Mouse (Mus musculus) CH12.LX (cell line): ENCODE data around the gene Tmeff1. TPM values are rescaled to one million over a fixed set of nuclear protein-coding genes. Genes with fewer than 3 reads are reported as not detected.

ENCODE experiments used
- DNase-seq: peaks from one replicate; pipeline ENCODE4 v3.0.0-alpha.2; 2013; ENCODE audit errors: extremely low read depth
- H3K27ac ChIP-seq: 2 replicates; pipeline ENCODE4 v1.5.1; 2012; ENCODE audit warnings: low read depth, mild to moderate bottlenecking, control low read depth, moderate library complexity; ENCODE audit not compliant: insufficient read depth
- H3K27me3 ChIP-seq: replicated peaks from 2 replicates; pipeline ENCODE3; 2012; ENCODE audit warnings: inconsistent platforms
- H3K36me3 ChIP-seq, 2 experiments: replicated peaks in 1 of 2; 2 replicates each; pipeline versions ENCODE3 to v1.6.1; 2012; ENCODE audit warnings: inconsistent platforms in 1 of 2, low read length in 1 of 2, mild to moderate bottlenecking in 1 of 2, mixed read lengths in 1 of 2, moderate library complexity in 1 of 2; ENCODE audit not compliant: control insufficient read depth in 1 of 2, insufficient read depth in 1 of 2
- H3K4me1 ChIP-seq, 2 experiments: 2 replicates each; pipeline ENCODE4 v1.6.1; 2012; ENCODE audit warnings: inconsistent platforms in 1 of 2, moderate library complexity in 1 of 2; ENCODE audit not compliant: insufficient read depth in 2 of 2, control insufficient read depth in 1 of 2
- H3K4me2 ChIP-seq: 2 replicates; pipeline ENCODE4 v1.6.1; 2012; ENCODE audit warnings: low read depth, mild to moderate bottlenecking, control low read depth; ENCODE audit not compliant: poor library complexity, insufficient read depth, severe bottlenecking
- H3K4me3 ChIP-seq, 3 experiments: fragments of 150-350 bp in 1 of 3; sonication (generic) in 1 of 3; replicated peaks in 1 of 3; 2 replicates each; pipeline versions ENCODE3 to v1.5.1; 2011 to 2012; ENCODE audit warnings: low read depth in 2 of 3, low read length in 2 of 3, mild to moderate bottlenecking in 2 of 3, moderate library complexity in 2 of 3, control low read depth in 1 of 3, improper control_type of control experiment in 1 of 3, inconsistent platforms in 1 of 3, mixed read lengths in 1 of 3; ENCODE audit not compliant: poor library complexity in 1 of 3
- H3K79me2 ChIP-seq: replicated peaks from 2 replicates; pipeline ENCODE4 v1.6.1; 2012; ENCODE audit warnings: mild to moderate bottlenecking, moderate library complexity; ENCODE audit not compliant: control insufficient read depth, poor library complexity, insufficient read depth, severe bottlenecking; ENCODE audit errors: extremely low read depth
- H3K9ac ChIP-seq: 2 replicates; pipeline ENCODE4 v1.6.1; 2012; ENCODE audit warnings: low read depth, mild to moderate bottlenecking, control low read depth, moderate library complexity; ENCODE audit not compliant: insufficient read depth
- H3K9me3 ChIP-seq: replicated peaks from 2 replicates; pipeline ENCODE3; 2012; ENCODE audit warnings: low read length, inconsistent platforms, mixed read lengths
- CHD1 ChIP-seq: IDR thresholded peaks from 2 replicates; pipeline ENCODE4 v1.6.1; 2012; ENCODE audit warnings: low read depth, low read length, improper control_type of control experiment, inconsistent platforms
- CHD2 ChIP-seq: IDR thresholded peaks from 2 replicates; pipeline ENCODE4 v1.6.1; 2011; ENCODE audit warnings: low read length, improper control_type of control experiment
- CTCF ChIP-seq, 2 experiments: IDR thresholded peaks in 1 of 2; conservative IDR thresholded peaks in 1 of 2; 2 replicates each; pipeline ENCODE4 v1.5.1; 2011 to 2012; ENCODE audit warnings: low read depth in 2 of 2, low read length in 2 of 2, improper control_type of control experiment in 1 of 2, inconsistent platforms in 1 of 2, mild to moderate bottlenecking in 1 of 2, moderate library complexity in 1 of 2
- E2F4 ChIP-seq: IDR thresholded peaks from 2 replicates; pipeline ENCODE4 v1.6.1; 2011; ENCODE audit warnings: low read depth, low read length, improper control_type of control experiment; ENCODE audit not compliant: insufficient replicate concordance
- ETS1 ChIP-seq: conservative IDR thresholded peaks from 2 replicates; pipeline ENCODE4 v1.6.1; 2012; ENCODE audit warnings: low read depth, mild to moderate bottlenecking, inconsistent platforms, low read length, improper control_type of control experiment, moderate library complexity
- GABPA ChIP-seq: IDR thresholded peaks from 2 replicates; pipeline ENCODE4 v1.6.1; 2012; ENCODE audit warnings: low read depth, low read length, improper control_type of control experiment, inconsistent platforms; ENCODE audit not compliant: insufficient replicate concordance
- HCFC1 ChIP-seq: IDR thresholded peaks from 2 replicates; pipeline ENCODE4 v1.6.1; 2012; ENCODE audit warnings: low read depth, mild to moderate bottlenecking, inconsistent platforms, low read length, improper control_type of control experiment
- IRF4 ChIP-seq: IDR thresholded peaks from 2 replicates; pipeline ENCODE4 v1.6.1; 2014; ENCODE audit warnings: low read depth, mild to moderate bottlenecking, inconsistent platforms, low read length, improper control_type of control experiment
- KAT2A ChIP-seq: IDR thresholded peaks from 2 replicates; pipeline ENCODE4 v1.6.1; 2012; ENCODE audit warnings: low read length, improper control_type of control experiment, inconsistent platforms; ENCODE audit not compliant: insufficient replicate concordance
- MAZ ChIP-seq: IDR thresholded peaks from 2 replicates; pipeline ENCODE4 v1.6.1; 2012; ENCODE audit warnings: low read depth, mild to moderate bottlenecking, inconsistent platforms, low read length, improper control_type of control experiment, moderate library complexity
- MEF2A ChIP-seq: IDR thresholded peaks from 2 replicates; pipeline ENCODE4 v1.6.1; 2014; ENCODE audit warnings: low read depth, mild to moderate bottlenecking, inconsistent platforms, low read length, improper control_type of control experiment, borderline replicate concordance
- MXI1 ChIP-seq: IDR thresholded peaks from 2 replicates; pipeline ENCODE4 v1.6.1; 2011; ENCODE audit warnings: mild to moderate bottlenecking, low read depth, low read length, improper control_type of control experiment
- MYC ChIP-seq: IDR thresholded peaks from 2 replicates; pipeline ENCODE4 v1.6.1; 2011; ENCODE audit warnings: low read depth, mild to moderate bottlenecking, improper control_type of control experiment, low read length
- NELFE ChIP-seq: IDR thresholded peaks from 2 replicates; pipeline ENCODE4 v1.6.1; 2011; ENCODE audit warnings: low read depth, low read length, improper control_type of control experiment
- NRF1 ChIP-seq: IDR thresholded peaks from 2 replicates; pipeline ENCODE4 v1.6.1; 2014; ENCODE audit warnings: low read depth, mild to moderate bottlenecking, inconsistent platforms, low read length, improper control_type of control experiment, moderate library complexity
- PAX5 ChIP-seq: IDR thresholded peaks from 2 replicates; pipeline ENCODE4 v1.6.1; 2012; ENCODE audit warnings: low read length, inconsistent platforms, mixed read lengths
- POLR2A ChIP-seq: IDR thresholded peaks from 2 replicates; pipeline ENCODE4 v1.6.1; 2011; ENCODE audit warnings: low read depth, mild to moderate bottlenecking, improper control_type of control experiment, low read length
- POLR2AphosphoS2 ChIP-seq: IDR thresholded peaks from 2 replicates; pipeline ENCODE4 v1.6.1; 2011; ENCODE audit warnings: low read depth, low read length, improper control_type of control experiment
- RCOR1 ChIP-seq: conservative IDR thresholded peaks from 2 replicates; pipeline ENCODE4 v1.6.1; 2012; ENCODE audit warnings: low read depth, mild to moderate bottlenecking, inconsistent platforms, low read length, improper control_type of control experiment
- SIN3A ChIP-seq: IDR thresholded peaks from 2 replicates; pipeline ENCODE4 v1.6.1; 2012; ENCODE audit warnings: low read length, improper control_type of control experiment, inconsistent platforms
- TBP ChIP-seq: conservative IDR thresholded peaks from 2 replicates; pipeline ENCODE4 v1.6.1; 2011; ENCODE audit warnings: low read depth, low read length, improper control_type of control experiment
- USF1 ChIP-seq: IDR thresholded peaks from 2 replicates; pipeline ENCODE4 v1.6.1; 2014; ENCODE audit warnings: low read depth, mild to moderate bottlenecking, inconsistent platforms, low read length, improper control_type of control experiment
- USF2 ChIP-seq: conservative IDR thresholded peaks from 2 replicates; pipeline ENCODE4 v1.6.1; 2011; ENCODE audit warnings: low read depth, low read length, improper control_type of control experiment
- ZKSCAN1 ChIP-seq: IDR thresholded peaks from 2 replicates; pipeline ENCODE4 v1.6.1; 2012; ENCODE audit warnings: low read depth, inconsistent platforms, low read length, improper control_type of control experiment, borderline replicate concordance
- ZMIZ1 ChIP-seq: IDR thresholded peaks from 2 replicates; pipeline ENCODE4 v1.6.1; 2012; ENCODE audit warnings: low read depth, mild to moderate bottlenecking, inconsistent platforms, low read length, improper control_type of control experiment
- ZNF384 ChIP-seq: IDR thresholded peaks from 2 replicates; pipeline ENCODE4 v1.6.1; 2012; ENCODE audit warnings: low read depth, low read length, improper control_type of control experiment, inconsistent platforms
- dilution Hi-C: fragments of 300-500 bp; cut with MboI; formaldehyde crosslinking; loops from 2 replicates; pipeline ENCODE4 v1.14.3; 2020; ENCODE audit warnings: low sequenced_read_pairs; ENCODE audit not compliant: extremely low pct_unique_long_range_greater_than_20kb, extremely low pct_ligation_motif_present
- in situ Hi-C: fragments of 300-500 bp; cut with MboI; formaldehyde crosslinking; loops from 3 replicates; pipeline ENCODE4 v1.14.3; 2019; ENCODE audit warnings: low sequenced_read_pairs, low pct_ligation_motif_present, low pct_unique_long_range_greater_than_20kb, mixed read lengths
- polyA plus RNA-seq: library from polyadenylated mRNA; unstranded; fragments of >175 nt; gene quantifications from 2 replicates; pipeline ENCODE4 v1.2.1, GENCODE M21; 2012; ENCODE audit warnings: low read depth; ENCODE audit not compliant: insufficient read length
- total RNA-seq, 2 experiments: library from RNA; depleted of rRNA; stranded (reverse); fragments of 300-350 nt in 1 of 2; fragments of >200 nt in 1 of 2; gene quantifications; 2 replicates each; pipeline ENCODE4 v1.2.3; 2012 to 2014

Tmeff1 gene
- total and polyA plus RNA-seq, 3 experiments = 23.3 to 32.4 (median 29.6) TPM

- no peak overlapping the region for H3K9ac ChIP-seq
- H3K4me3 ChIP-seq = no peak overlapping the region
- no peak overlapping the region for H3K27ac ChIP-seq
- no peaks in the 10 kb centered on the region for H3K36me3 ChIP-seq
- H3K4me1 ChIP-seq = peaks cover 0 to 2% of the 10 kb centered on the region in 2 experiments; a peak in 1 of 4 replicates
- no peaks in the 10 kb centered on the region for H3K79me2 ChIP-seq
- H3K4me2 ChIP-seq = no peak overlapping the region
- no peak for DNase-seq
- no peaks in the 10 kb centered on the region for H3K9me3 ChIP-seq
- H3K27me3 ChIP-seq = no peaks in the 10 kb centered on the region
- in situ Hi-C loops (no loop called here), dilution Hi-C loops (no loop called here)
- TF ChIP-seq MAZ (no peak), POLR2AphosphoS2 (no peak), SIN3A (no peak), CHD2 (no peak), HCFC1 (no peak), POLR2A (no peak), ETS1 (no peak), ZNF384 (no peak), RCOR1 (no peak), NRF1 (no peak), MEF2A (no peak), CTCF (conservative IDR thresholded peaks at IDR 0.05 in 1 of 2, IDR thresholded peaks at IDR 0.05 in 1 of 2; ENCODE audit: low read depth in 2 of 2, low read length in 2 of 2) (no peak), KAT2A (no peak), IRF4 (no peak)
Observed at GRCm38 (mm10) chr4:48552486-48553064, 32.4 kb upstream of the Tmeff1 start.

GRCm38 (mm10) chr4:48554132-48554531 lies 30.8 kb upstream of the Tmeff1 start:
- TF ChIP-seq E2F4 = no peak
- TF ChIP-seq USF1 = no peak
- no peak for TF ChIP-seq CHD1
- no peak for TF ChIP-seq TBP
- TF ChIP-seq MYC = no peak
- TF ChIP-seq ETS1 = no peak
- no peak for TF ChIP-seq ZNF384
- no peak for TF ChIP-seq ZKSCAN1
- no peak for TF ChIP-seq USF2
- no peak for TF ChIP-seq ZMIZ1
- TF ChIP-seq IRF4 = no peak
- TF ChIP-seq PAX5 = no peak
- TF ChIP-seq MXI1 = no peak
- TF ChIP-seq NELFE = no peak
- TF ChIP-seq GABPA = no peak
- no peak for DNase-seq
- H3K27ac ChIP-seq = no peak overlapping the region
- H3K4me3 ChIP-seq = no peak overlapping the region
- dilution Hi-C loops = no loop called here
- no peaks in the 10 kb centered on the region for H3K36me3 ChIP-seq
- no peaks in the 10 kb centered on the region for H3K79me2 ChIP-seq
- H3K9ac ChIP-seq = no peak overlapping the region
- no peaks in the 10 kb centered on the region for H3K27me3 ChIP-seq
- peak overlapping the region; percentile 29; the same call in 1 of the 2 replicates for H3K4me2 ChIP-seq
- peaks cover 0 to 2% of the 10 kb centered on the region in 2 experiments; a peak in 1 of 4 replicates for H3K4me1 ChIP-seq
- in situ Hi-C loops = no loop called here
- H3K9me3 ChIP-seq = no peaks in the 10 kb centered on the region
